9 mouse cellular contexts compared by ENCODE assay signal in genomic region chr11:115290919-115291318, GRCm38 (mm10). TPM values are rescaled to one million over a fixed set of nuclear protein-coding genes. Genes with fewer than 3 reads are reported as not detected.
DNase-seq lines count a peak whose midpoint lies in the region; ATAC-seq and TF ChIP-seq lines count a peak whose summit lies in the region.
"Had no signal": no experiment of that assay in that cellular context is flagged by ENCODE, and none has a peak within 500 bp of the region (broad histone marks: within the 10 kb centered on the region; RNA-seq: fewer than 3 reads in every experiment).

No protein-coding gene starts in this region.

- H3K4me3 ChIP-seq in heart, embryonic 15.5 days, result no peak overlapping the region
- no peak overlapping the region for H3K4me3 ChIP-seq in lung, embryonic 14.5 days (ENCODE audit: low read depth, low read length)
- H3K4me3 ChIP-seq: limb, embryonic 15.5 days had no signal

- H3K9ac ChIP-seq in heart, embryonic 15.5 days, result no peak overlapping the region
- no peak overlapping the region for H3K9ac ChIP-seq in lung, embryonic 14.5 days
- H3K9ac ChIP-seq: limb, embryonic 15.5 days had no signal

- WGBS in heart, embryonic 15.5 days, result 37% methylated on average over 6 of the region's 6 CpGs
- 33% methylated on average over 6 of the region's 6 CpGs for WGBS in lung, embryonic 14.5 days

- H3K4me2 ChIP-seq in heart, embryonic 15.5 days, result no peak overlapping the region
- no peak overlapping the region for H3K4me2 ChIP-seq in lung, embryonic 14.5 days
- H3K4me2 ChIP-seq: limb, embryonic 15.5 days had no signal

- intact Hi-C loops in left cerebral cortex, postnatal 36 days (cut with DNase I), result no loop called here

- H3K36me3 ChIP-seq in heart, embryonic 15.5 days, result no peaks in the 10 kb centered on the region
- no peaks in the 10 kb centered on the region for H3K36me3 ChIP-seq in lung, embryonic 14.5 days (ENCODE audit: insufficient read depth)
- H3K36me3 ChIP-seq: limb, embryonic 15.5 days had no signal

- TF ChIP-seq CTCF in lung, embryonic 14.5 days (IDR thresholded peaks at IDR 0.05; ENCODE audit: low read depth), result no peak

- DNase-seq in urinary bladder, postnatal 25 days (ENCODE audit: low spot score), result peak; percentile 47
- no peak for DNase-seq in urinary bladder, postnatal 10 days (ENCODE audit: low spot score)
- DNase-seq in lung, embryonic 14.5 days, result peak; percentile 97
- DNase-seq in left cerebral cortex, postnatal 36 days (ENCODE audit: low spot score in 2 of 2), result no peak
- DNase-seq in cerebellum, postnatal 10 days, result no peak
- no peak for DNase-seq in spleen, postnatal 14 days (ENCODE audit: low spot score in 2 of 2)

- no peaks in the 10 kb centered on the region for H3K27me3 ChIP-seq in heart, embryonic 15.5 days
- no peaks in the 10 kb centered on the region for H3K27me3 ChIP-seq in lung, embryonic 14.5 days (ENCODE audit: insufficient read depth, low read length)

- no peaks in the 10 kb centered on the region for H3K9me3 ChIP-seq in heart, embryonic 15.5 days (replicated peaks)
- no peaks in the 10 kb centered on the region for H3K9me3 ChIP-seq in lung, embryonic 14.5 days (ENCODE audit: low read depth, low read length)
- H3K9me3 ChIP-seq: limb, embryonic 15.5 days had no signal

- H3K27ac ChIP-seq in heart, embryonic 15.5 days, result peak overlapping the region; percentile 53
- H3K27ac ChIP-seq in lung, embryonic 14.5 days (ENCODE audit: low read depth), result no peak overlapping the region
- H3K27ac ChIP-seq: limb, embryonic 15.5 days had no signal

- H3K4me1 ChIP-seq in heart, embryonic 15.5 days (replicated peaks), result peaks cover 17% of the 10 kb centered on the region
- H3K4me1 ChIP-seq in lung, embryonic 14.5 days (ENCODE audit: insufficient read depth), result peaks cover 9% of the 10 kb centered on the region
- H3K4me1 ChIP-seq: limb, embryonic 15.5 days had no signal

- peak; percentile 48; the same call in 1 of the 2 replicates for ATAC-seq in heart, embryonic 15.5 days (replicated peaks; ENCODE audit: insufficient number of reproducible peaks, insufficient read depth, low FRiP score, low read depth)
- ATAC-seq in lung, embryonic 14.5 days (ENCODE audit: insufficient read depth), result peak; percentile 88
- ATAC-seq in monocyte, adult 5-6 weeks (replicated peaks; ENCODE audit: insufficient number of reproducible peaks, low FRiP score, low TSS enrichment, poor library complexity, severe bottlenecking), result no peak

RNA-seq across cellular contexts. Expression of gene Fads6, which starts 6.5 kb away (rescaled TPM):
- 0.55 and 0.67 TPM in 2 replicates for polyA plus RNA-seq in heart, embryonic 15.5 days (2015; fragmentation: Nextera tagmentation; extraction: Ambion mirVana)
- 0.14 and 0.18 TPM in 2 replicates for polyA plus RNA-seq in lung, embryonic 14.5 days (2014; fragmentation: Nextera tagmentation; extraction: Ambion mirVana)
- total RNA-seq in monocyte, adult 5-6 weeks (2017), result 0.11 to 0.78 TPM (median 0.38 TPM) in 3 replicates
- total RNA-seq in left cerebral cortex, postnatal 36 days (2021), result 10 to 100 TPM; 12.7 to 13.0 TPM

RNA-seq across cellular contexts. Expression of gene Fdxr, which starts 14.1 kb away (rescaled TPM):
- polyA plus RNA-seq in heart, embryonic 15.5 days (2015; fragmentation: Nextera tagmentation; extraction: Ambion mirVana), result 10.5 and 12.4 TPM in 2 replicates
- 8.8 and 10.4 TPM in 2 replicates for polyA plus RNA-seq in lung, embryonic 14.5 days (2014; fragmentation: Nextera tagmentation; extraction: Ambion mirVana)
- total RNA-seq in monocyte, adult 5-6 weeks (2017), result 8.4 to 14.8 TPM (median 11.7 TPM) in 3 replicates
- total RNA-seq in left cerebral cortex, postnatal 36 days (2021), result 10 to 100 TPM; 14.2 to 22.5 TPM

RNA-seq across cellular contexts. Expression of gene Otop2, which starts 16.0 kb away (rescaled TPM):
- 0.08 TPM in 1 of 2 replicates, not detected in the other for polyA plus RNA-seq in heart, embryonic 15.5 days (2015; fragmentation: Nextera tagmentation; extraction: Ambion mirVana)
- polyA plus RNA-seq in lung, embryonic 14.5 days (2014; fragmentation: Nextera tagmentation; extraction: Ambion mirVana), result not detected in 2 replicates
- total RNA-seq in monocyte, adult 5-6 weeks (2017), result not detected in 3 replicates
- total RNA-seq in left cerebral cortex, postnatal 36 days (2021), result 1 to 10 TPM; 1.1 to 2.1 TPM

RNA-seq across cellular contexts. Expression of gene Grin2c, which starts 23.9 kb away (rescaled TPM):
- polyA plus RNA-seq in heart, embryonic 15.5 days (2015; fragmentation: Nextera tagmentation; extraction: Ambion mirVana), result 0.10 and 0.16 TPM in 2 replicates
- not detected in 2 replicates for polyA plus RNA-seq in lung, embryonic 14.5 days (2014; fragmentation: Nextera tagmentation; extraction: Ambion mirVana)
- not detected in 3 replicates for total RNA-seq in monocyte, adult 5-6 weeks (2017)
- total RNA-seq in left cerebral cortex, postnatal 36 days (2021), result 10 to 100 TPM; 38.6 to 42.5 TPM

RNA-seq across cellular contexts. Expression of gene Ush1g, which starts 30.9 kb away (rescaled TPM):
- polyA plus RNA-seq in heart, embryonic 15.5 days (2015; fragmentation: Nextera tagmentation; extraction: Ambion mirVana), result 0.11 and 0.29 TPM in 2 replicates
- not detected in 2 replicates for polyA plus RNA-seq in lung, embryonic 14.5 days (2014; fragmentation: Nextera tagmentation; extraction: Ambion mirVana)
- total RNA-seq in monocyte, adult 5-6 weeks (2017), result not detected in 3 replicates
- total RNA-seq in left cerebral cortex, postnatal 36 days (2021), result under 1 TPM; 0.39 to 0.49 TPM

Comparison
In these comparisons a context has a peak if more than half of its experiments do, and no peak if none do; other contexts are left out.
1. DNase-seq: peak in urinary bladder, postnatal 25 days (single experiment) and lung, embryonic 14.5 days (single experiment); none in urinary bladder, postnatal 10 days (single experiment), left cerebral cortex, postnatal 36 days (0 of 2), cerebellum, postnatal 10 days (0 of 2) and spleen, postnatal 14 days (0 of 2).